In genomic region chr8:78114512-78114911, GRCm38 (mm10) we compare ENCODE assay signal across 19 mouse cellular contexts.
DNase-seq lines count a peak whose midpoint lies in the region; ATAC-seq lines count a peak whose summit lies in the region.
"Had no signal": no experiment of that assay in that cellular context is flagged by ENCODE, and none has a peak within 500 bp of the region (broad histone marks: within the 10 kb centered on the region; RNA-seq: fewer than 3 reads in every experiment).

No protein-coding gene starts in this region.

- no peaks in the 10 kb centered on the region for H3K9me3 ChIP-seq in kidney, embryonic 16.5 days (ENCODE audit: low read length)
- H3K9me3 ChIP-seq: embryonic facial prominence, embryonic 13.5 days; forebrain, embryonic 12.5 days; heart, embryonic 12.5 days; hindbrain, embryonic 12.5 days had no signal

- WGBS in kidney, embryonic 16.5 days = 38% methylated on average over 4 of the region's 4 CpGs

- DNase-seq in cerebellum, postnatal 14 days = peak; percentile 26 to 63
- DNase-seq in cerebellum, postnatal 25 days = no peak
- DNase-seq in left cerebral cortex, postnatal 4 days = peak; percentile 52
- DNase-seq in left cerebral cortex, postnatal 25 days (ENCODE audit: low spot score in 2 of 2) = no peak
- peak; percentile 19 for DNase-seq in right cerebral cortex, postnatal 4 days
- no peak for DNase-seq in right cerebral cortex, adult 2 months (ENCODE audit: low spot score in 2 of 2)
- no peak for DNase-seq in heart, postnatal 25 days (ENCODE audit: low spot score)
- DNase-seq: adrenal gland, postnatal 10 days; cerebellum, adult 2 months; cerebellum, postnatal 36 days; gastrocnemius, adult 2 months; gastrocnemius, postnatal 25 days; heart, postnatal 36 days had no signal

- no peak overlapping the region for H3K9ac ChIP-seq in kidney, embryonic 16.5 days (replicated peaks; ENCODE audit: low read length)
- H3K9ac ChIP-seq: embryonic facial prominence, embryonic 13.5 days; forebrain, embryonic 12.5 days; heart, embryonic 12.5 days; hindbrain, embryonic 12.5 days had no signal

- H3K4me1 ChIP-seq in kidney, embryonic 16.5 days (ENCODE audit: insufficient read depth, low read length) = 0 out of 2 replicates have a peak, but pooled peaks cover 5% of the 10 kb centered on the region

- H3K36me3 ChIP-seq in kidney, embryonic 16.5 days (ENCODE audit: insufficient read depth, low read length) = no peaks in the 10 kb centered on the region
- H3K36me3 ChIP-seq: embryonic facial prominence, embryonic 13.5 days; forebrain, embryonic 12.5 days; heart, embryonic 12.5 days; hindbrain, embryonic 12.5 days had no signal

- intact Hi-C loops in left cerebral cortex, postnatal 4 days (cut with DNase I) = no loop called here
- intact Hi-C loops in left cerebral cortex, postnatal 25 days (cut with DNase I) = no loop called here
- intact Hi-C loops in heart, postnatal 25 days (cut with DNase I) = no loop called here

- no peaks in the 10 kb centered on the region for H3K27me3 ChIP-seq in kidney, embryonic 16.5 days (ENCODE audit: insufficient read depth, low read length)
- H3K27me3 ChIP-seq: embryonic facial prominence, embryonic 13.5 days; forebrain, embryonic 12.5 days; heart, embryonic 12.5 days; hindbrain, embryonic 12.5 days had no signal

- H3K4me2 ChIP-seq in kidney, embryonic 16.5 days (replicated peaks; ENCODE audit: low read depth, low read length) = no peak overlapping the region
- H3K4me2 ChIP-seq: embryonic facial prominence, embryonic 13.5 days; forebrain, embryonic 12.5 days; heart, embryonic 12.5 days; hindbrain, embryonic 12.5 days had no signal

- H3K4me3 ChIP-seq in kidney, embryonic 16.5 days (ENCODE audit: low read length) = no peak overlapping the region
- H3K4me3 ChIP-seq: embryonic facial prominence, embryonic 13.5 days; forebrain, embryonic 12.5 days; gastrocnemius, adult 2 months; heart, embryonic 12.5 days; hindbrain, embryonic 12.5 days had no signal

- H3K27ac ChIP-seq in kidney, embryonic 16.5 days (ENCODE audit: low read length) = no peak overlapping the region
- H3K27ac ChIP-seq: embryonic facial prominence, embryonic 13.5 days; forebrain, embryonic 12.5 days; gastrocnemius, adult 2 months; hindbrain, embryonic 12.5 days had no signal

- ATAC-seq in kidney, embryonic 16.5 days (ENCODE audit: low FRiP score, low TSS enrichment) = no peak
- ATAC-seq: intestine, embryonic 16.5 days had no signal

Comparison
In these comparisons a context has a peak if more than half of its experiments do, and no peak if none do; other contexts are left out.
1. DNase-seq: peak in cerebellum, postnatal 14 days (2 of 2), left cerebral cortex, postnatal 4 days (single experiment) and right cerebral cortex, postnatal 4 days (single experiment); none in cerebellum, postnatal 25 days (0 of 2), left cerebral cortex, postnatal 25 days (0 of 2), right cerebral cortex, adult 2 months (0 of 2) and heart, postnatal 25 days (single experiment).